Mouse (Mus musculus): ENCODE measurements around the gene Gm28372.

Gm28372 gene

GRCm38 (mm10) chr2:130451086-130451726, 46.2 kb downstream of the Gm28372 start:
- WGBS: 8% methylated on average over 14 of the region's 14 CpGs

- 10% methylated on average over 3 of the region's 3 CpGs for WGBS
These were observed 46.7 kb downstream of the Gm28372 start for GRCm38 (mm10) chr2:130451727-130452090.

DNA sequence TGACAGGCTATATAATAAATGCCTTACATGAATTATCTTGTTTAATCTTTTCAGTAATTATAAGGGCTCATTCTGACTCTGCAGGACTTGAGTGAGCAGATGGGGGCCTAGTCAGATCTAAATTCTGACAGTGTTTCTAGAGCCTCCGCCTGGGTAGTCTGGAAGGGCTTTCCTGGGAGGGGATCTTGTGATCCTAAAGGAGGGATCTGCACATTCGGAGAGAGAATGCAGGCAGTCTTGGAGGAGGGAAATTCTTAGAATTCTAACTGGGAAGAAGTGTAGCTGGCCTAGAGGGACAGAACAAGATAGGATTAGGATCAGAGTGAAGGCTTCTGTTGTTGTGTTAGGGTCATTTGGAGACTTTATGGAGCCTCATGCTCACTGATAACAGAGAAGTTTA, 47.2 kb downstream of the Gm28372 start:
- WGBS: 23% methylated on average over 2 of the region's 2 CpGs

GRCm38 (mm10) chr2:130453421-130453820, 48.4 kb downstream of the Gm28372 start:
- 10% methylated on average over 6 of the region's 6 CpGs for WGBS

DNA sequence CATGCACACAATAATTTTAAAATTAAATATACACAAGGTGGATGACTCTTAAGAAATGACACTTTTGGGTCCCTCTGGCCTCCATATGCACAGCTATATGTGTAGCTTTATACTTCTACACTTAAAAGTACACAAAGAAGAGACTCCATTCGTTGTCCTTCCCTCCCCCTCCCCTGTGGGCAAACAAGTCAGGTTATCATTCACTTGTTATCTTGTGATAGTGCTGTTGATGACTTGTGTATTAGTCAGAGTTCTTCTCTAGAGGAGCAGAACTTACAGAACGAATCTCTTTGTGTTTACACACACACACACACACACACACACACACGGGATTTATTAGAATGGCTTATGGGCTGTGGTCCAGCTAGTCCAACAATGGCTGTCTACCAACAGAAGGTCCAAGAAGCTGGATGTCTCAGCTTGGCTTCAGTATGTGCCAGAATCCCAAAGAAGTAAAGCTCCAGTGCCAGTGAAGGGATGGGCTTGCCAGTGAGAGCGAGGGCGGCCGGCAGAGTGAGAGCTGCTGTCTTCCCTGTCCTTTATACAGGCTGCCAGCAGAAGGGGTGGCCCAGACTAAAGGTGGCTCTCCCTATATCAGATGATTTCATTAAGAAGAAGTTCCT, 49.8 kb downstream of the Gm28372 start:
- WGBS: 20% methylated on average over 6 of the region's 6 CpGs
